Mouse (Mus musculus) cortical plate, adult 2 months (tissue): ENCODE measurements around the gene T2. TPM values are rescaled to one million over a fixed set of nuclear protein-coding genes. Genes with fewer than 3 reads are reported as not detected.
"Not testable (repeated sequence)": the region's sequence is repeated elsewhere in the genome, so short reads cannot be mapped to it uniquely, and the experiment has no call there.

Experiments used
- H3K27ac ChIP-seq: fragments of 200-500 bp; 2 replicates; pipeline ENCODE4 v1.5.1; 2012; ENCODE audit warnings: low read length, control low read depth, inconsistent platforms; ENCODE audit not compliant: insufficient read depth
- H3K4me1 ChIP-seq: fragments of 200-500 bp; 2 replicates; pipeline ENCODE4 v1.6.1; 2011; ENCODE audit warnings: low read length; ENCODE audit not compliant: control insufficient read depth, insufficient read depth
- H3K4me3 ChIP-seq: fragments of 200-500 bp; 2 replicates; pipeline ENCODE4 v1.5.1; 2011; ENCODE audit warnings: mild to moderate bottlenecking, low read length, control low read depth; ENCODE audit not compliant: insufficient read depth
- CTCF ChIP-seq: fragments of 200-500 bp; IDR thresholded peaks from 2 replicates; pipeline ENCODE4 v1.5.1; 2011; ENCODE audit warnings: mild to moderate bottlenecking, control low read depth, low read length; ENCODE audit not compliant: insufficient read depth; ENCODE audit errors: extremely low read depth
- POLR2A ChIP-seq: fragments of 200-500 bp; IDR thresholded peaks from 2 replicates; pipeline ENCODE4 v1.6.1; 2011; ENCODE audit warnings: mild to moderate bottlenecking, low read length, control low read depth; ENCODE audit not compliant: insufficient read depth; ENCODE audit errors: extremely low read depth
- polyA plus RNA-seq: library from polyadenylated mRNA; depleted of rRNA; stranded (reverse); fragments of >200 nt; gene quantifications from 2 replicates; pipeline ENCODE4 v1.2.3, GENCODE M21; 2012; rRNA removed

T2 gene
- 0.83 and 1.2 TPM in 2 replicates for polyA plus RNA-seq

GRCm38 (mm10) chr17:8355692-8356091 is at the start of gene T2:
Gene T2, plus strand, starts transcription at chr17:8355992.
- TF ChIP-seq CTCF (no peak), POLR2A (no peak)

GRCm38 (mm10) chr17:8310838-8311614 is 44.8 kb upstream of the T2 start, which contains the start of gene Sft2d1:
Gene Sft2d1, plus strand, starts transcription at chr17:8311102.
- H3K4me3 ChIP-seq = peak within 1 kb of the TSS; percentile 57
- H3K4me1 ChIP-seq = peaks cover 10% of the 10 kb centered on the region
- H3K27ac ChIP-seq = peak within 1 kb of the TSS; percentile 61
- TF ChIP-seq CTCF = no peak
- peak; percentile 96 for TF ChIP-seq POLR2A

More at GRCm38 (mm10) chr17:8355692-8356091, at the start of gene T2:
- Histone ChIP-seq H3K27ac (no peak within 1 kb of the TSS), H3K4me1 (no peaks in the 10 kb centered on the region), H3K4me3 (no peak within 1 kb of the TSS)

- Histone ChIP-seq H3K4me1 (peaks cover 10% of the 10 kb centered on the region), H3K27ac (no peak overlapping the region), H3K4me3 (peak overlapping the region; percentile 57)
- TF ChIP-seq POLR2A (no peak), CTCF (no peak)
Observed at GRCm38 (mm10) chr17:8311751-8312150, 44.0 kb upstream of the T2 start.

GRCm38 (mm10) chr17:8313976-8314375 is 41.8 kb upstream of the T2 start:
- Histone ChIP-seq H3K27ac (no peak overlapping the region), H3K4me3 (no peak overlapping the region), H3K4me1 (peaks cover 10% of the 10 kb centered on the region; the same call in 1 of the 2 replicates)
- no peak for TF ChIP-seq CTCF
- no peak for TF ChIP-seq POLR2A

- TF ChIP-seq POLR2A = no peak
- TF ChIP-seq CTCF = peak; percentile 72
- H3K27ac ChIP-seq = no peak overlapping the region
Observed at GRCm38 (mm10) chr17:8316251-8316650, 39.5 kb upstream of the T2 start.

GRCm38 (mm10) chr17:8326877-8327276 is 28.9 kb upstream of the T2 start:
- H3K4me1 ChIP-seq, H3K27ac ChIP-seq, H3K4me3 ChIP-seq: not testable (repeated sequence)

More at GRCm38 (mm10) chr17:8316251-8316650, 39.5 kb upstream of the T2 start:
- peaks cover 10% of the 10 kb centered on the region; the same call in 1 of the 2 replicates for H3K4me1 ChIP-seq
- no peak overlapping the region for H3K4me3 ChIP-seq

- Histone ChIP-seq H3K27ac (no peak overlapping the region), H3K4me1 (no peaks in the 10 kb centered on the region), H3K4me3 (no peak overlapping the region)
- TF ChIP-seq POLR2A (no peak), CTCF (peak; percentile 26; the same call in 1 of the 2 replicates)
Observed at GRCm38 (mm10) chr17:8328511-8329174, 27.1 kb upstream of the T2 start.

- H3K27ac ChIP-seq = no peak overlapping the region
- TF ChIP-seq POLR2A (no peak), CTCF (no peak)
- no peak overlapping the region for H3K4me3 ChIP-seq
- H3K4me1 ChIP-seq = no peaks in the 10 kb centered on the region
Observed at GRCm38 (mm10) chr17:8330602-8331001, 25.2 kb upstream of the T2 start.

- not testable (repeated sequence) for H3K4me1 ChIP-seq, H3K4me3 ChIP-seq, H3K27ac ChIP-seq
Observed at GRCm38 (mm10) chr17:8337159-8337558, 18.6 kb upstream of the T2 start, which contains the start of gene Prr18. Gene Prr18, plus strand, starts transcription at chr17:8337459.

- H3K4me3 ChIP-seq = peak overlapping the region; percentile 47; the same call in 1 of the 2 replicates
- peaks cover 5% of the 10 kb centered on the region for H3K4me1 ChIP-seq
- no peak overlapping the region for H3K27ac ChIP-seq
- TF ChIP-seq CTCF (no peak), POLR2A (no peak)
Observed at GRCm38 (mm10) chr17:8339666-8340374, 16.0 kb upstream of the T2 start.
